Mouse (Mus musculus): ENCODE results near the gene Nup133. TPM values are rescaled to one million over a fixed set of nuclear protein-coding genes. Genes with fewer than 3 reads are reported as not detected.

Gene Nup133
- total RNA-seq, 2 experiments from 2014 or later, result 10.9 to 11.0 TPM

- DNase-seq, result no peak
Measured at GRCm38 (mm10) chr8:123954246-123954645, 5.2 kb upstream of the Nup133 start.

DNA sequence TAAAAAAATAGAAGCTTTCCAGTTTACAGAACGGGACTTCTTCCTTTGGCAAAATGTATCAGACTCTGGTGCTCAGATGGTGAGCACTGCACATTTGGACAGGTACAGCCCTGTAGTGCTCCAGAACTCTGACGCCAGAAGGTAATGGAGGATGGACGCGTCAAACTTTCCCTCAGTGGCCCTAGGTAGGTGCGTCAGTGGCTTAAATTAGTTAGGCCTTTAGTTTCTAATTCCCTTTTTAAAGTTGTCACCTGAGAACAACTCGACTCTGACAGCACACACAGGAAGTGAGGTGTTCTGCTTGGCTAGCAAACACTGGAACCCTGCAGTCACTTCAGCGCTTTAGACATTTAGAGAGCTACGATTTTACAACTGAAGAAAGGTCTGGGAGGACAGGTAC is 4.6 kb upstream of the Nup133 start:
- no peak for DNase-seq

DNA sequence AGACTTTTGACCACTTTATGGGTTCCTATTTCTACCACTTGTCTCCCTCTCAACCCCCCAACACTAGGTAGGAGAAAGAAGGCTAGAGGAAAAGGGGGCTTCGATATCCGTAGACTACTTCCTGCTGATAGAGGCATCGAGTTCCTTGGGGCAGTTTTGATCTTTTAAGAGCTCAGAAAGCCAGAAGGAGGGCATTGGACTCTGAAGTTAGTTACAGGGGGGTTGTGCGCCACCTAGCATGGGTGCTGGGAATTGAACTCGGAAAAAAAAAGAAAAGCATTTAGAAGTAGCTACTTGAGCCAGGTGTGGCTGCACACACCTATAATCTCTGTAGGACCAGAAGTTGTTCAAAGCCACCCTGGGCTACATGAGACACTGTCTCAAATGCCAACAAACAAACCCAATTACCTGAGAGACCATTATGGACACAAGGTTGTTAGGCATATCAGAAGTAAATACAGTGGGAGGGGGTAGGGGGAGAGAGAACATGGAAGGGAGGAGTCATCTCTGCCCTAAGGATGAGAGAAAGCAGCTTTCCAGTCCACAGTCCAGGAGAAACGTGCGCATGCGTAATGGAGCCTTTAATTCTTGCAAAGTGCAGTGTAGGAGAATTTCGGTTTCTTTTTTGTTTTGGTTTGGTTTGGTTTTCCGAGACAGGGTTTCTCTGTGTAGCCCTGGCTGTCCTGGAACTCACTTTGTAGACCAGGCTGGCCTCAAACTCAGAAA is 1.2 kb upstream of the Nup133 start:
- peak; percentile 51 to 75 for DNase-seq

DNA sequence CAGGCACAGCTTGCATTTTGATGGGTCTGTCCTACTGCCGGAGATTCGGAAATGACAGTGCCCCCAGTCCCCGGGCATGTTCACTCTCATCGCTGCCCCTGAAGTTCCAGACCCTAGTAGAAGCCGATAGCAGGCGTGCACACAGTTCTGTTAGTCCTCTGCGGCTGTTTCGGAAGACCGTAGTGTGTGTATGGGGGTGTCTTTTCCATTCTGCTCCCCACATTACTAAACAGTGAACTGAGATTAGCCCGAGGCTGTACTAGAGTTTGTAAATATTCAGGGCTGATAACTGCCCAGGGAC is 571 bp upstream of the Nup133 start:
- DNase-seq, result no peak

DNA sequence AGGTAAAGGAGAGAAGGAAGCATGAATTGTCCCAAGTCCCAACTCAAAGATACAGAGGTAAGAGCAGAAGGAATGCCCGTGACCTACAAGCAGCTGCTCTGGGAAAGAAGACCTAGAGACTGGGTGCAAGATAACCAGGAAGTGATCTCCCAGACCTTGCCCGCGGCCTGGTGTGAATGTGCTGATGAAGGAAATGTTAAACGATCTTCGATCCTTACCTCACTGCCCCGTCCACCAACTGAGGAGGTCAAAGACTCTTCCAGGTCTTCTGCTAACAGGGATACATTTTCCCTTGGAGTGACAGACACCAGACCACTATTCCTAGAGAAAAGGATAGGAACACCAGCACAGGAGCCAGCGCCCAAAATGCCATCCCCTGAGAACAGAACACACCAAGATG is 20.0 kb downstream of the Nup133 start:
- DNase-seq, result no peak

GRCm38 (mm10) chr8:123925671-123926070 is 23.4 kb downstream of the Nup133 start:
- no peak for DNase-seq

- peak; percentile 72 to 87 for DNase-seq
Measured at GRCm38 (mm10) chr8:123924719-123925118, 24.3 kb downstream of the Nup133 start.

- DNase-seq, result no peak
Measured at GRCm38 (mm10) chr8:123914635-123915034, 34.4 kb downstream of the Nup133 start.

DNA sequence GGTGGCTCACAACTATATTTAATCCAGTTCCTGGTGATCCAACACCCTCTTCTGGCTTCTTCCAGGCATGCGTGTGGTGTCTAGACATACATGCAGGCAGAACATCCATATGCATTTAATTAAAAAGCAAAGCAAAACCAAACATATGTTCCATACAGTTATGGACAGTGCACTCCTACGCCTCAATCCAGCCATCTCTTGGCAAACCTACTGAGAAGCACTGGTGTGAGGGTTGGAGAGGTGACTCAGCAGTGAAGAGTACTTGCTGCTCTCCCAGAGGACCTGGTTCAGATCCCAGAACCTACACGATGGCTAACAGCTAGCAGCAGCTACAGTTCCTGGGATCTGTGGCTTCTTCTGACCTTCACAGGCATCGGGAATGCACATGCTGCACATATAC is 36.8 kb downstream of the Nup133 start:
- DNase-seq, result no peak

DNA sequence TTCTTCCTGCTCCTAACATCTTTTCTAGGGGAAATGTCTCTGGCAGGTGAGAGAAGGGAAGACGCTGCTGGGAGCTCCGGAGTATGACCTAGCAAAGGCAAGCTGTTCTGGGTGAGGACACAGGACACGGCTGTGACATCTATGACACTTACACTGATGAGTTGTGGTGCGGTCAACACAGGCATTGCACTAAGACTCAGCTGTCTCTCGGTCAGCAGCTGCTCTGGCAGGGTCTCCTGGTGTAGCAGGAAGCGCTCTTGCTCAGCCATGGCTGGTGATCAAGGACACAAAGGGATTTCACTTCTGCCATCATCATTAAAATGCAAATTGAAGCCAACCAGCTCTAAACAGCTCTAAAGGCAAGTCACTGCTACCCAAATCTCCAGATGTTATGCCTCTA is 41.5 kb downstream of the Nup133 start:
- no peak for DNase-seq

DNA sequence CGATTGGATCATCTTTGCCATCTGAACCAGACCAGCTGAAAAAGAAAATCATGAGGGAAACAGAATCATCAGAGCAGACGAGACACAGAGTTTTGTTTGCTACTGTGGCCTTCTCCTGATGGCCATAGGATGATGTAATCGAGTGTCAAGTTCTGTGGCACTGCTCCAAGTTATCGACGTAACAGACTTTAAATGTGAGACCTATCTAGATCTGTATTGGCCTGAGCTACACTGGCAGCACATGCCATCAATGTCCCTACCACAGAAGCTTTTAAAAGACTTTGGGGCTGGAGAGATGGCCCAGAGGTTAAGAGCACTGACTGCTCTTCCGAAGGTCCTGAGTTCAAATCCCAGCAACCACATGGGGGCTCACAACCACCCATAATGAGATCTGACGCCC is 46.4 kb downstream of the Nup133 start:
- no peak for DNase-seq

DNA sequence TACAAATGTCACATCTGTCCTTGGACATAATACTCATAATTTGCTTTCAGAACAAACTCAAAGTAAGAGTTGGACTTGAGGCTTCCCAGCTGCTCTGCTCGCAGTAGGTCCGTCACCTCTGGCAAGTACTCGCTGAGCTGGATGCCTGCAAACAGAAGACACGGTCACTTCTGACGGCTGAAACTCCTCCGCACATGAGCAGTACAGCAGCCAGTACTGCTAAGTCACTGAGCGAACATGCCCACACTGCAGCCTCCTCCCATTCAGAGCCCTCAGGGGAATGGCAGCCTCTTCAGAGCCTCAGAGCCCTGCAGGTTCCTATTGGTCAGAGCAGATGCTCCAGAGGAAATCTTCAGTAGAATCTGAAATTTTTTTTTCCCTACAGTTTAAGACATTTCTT is 49.7 kb downstream of the Nup133 start:
- no peak for DNase-seq

- no peak for DNase-seq
Measured at GRCm38 (mm10) chr8:123898576-123898975, 50.5 kb downstream of the Nup133 start.

- DNase-seq, result no peak
Measured at GRCm38 (mm10) chr8:123896774-123897173, 52.3 kb downstream of the Nup133 start.

- DNase-seq, result no peak
Measured at GRCm38 (mm10) chr8:123896366-123896761, 52.7 kb downstream of the Nup133 start.

- no peak for DNase-seq
Measured at GRCm38 (mm10) chr8:123895680-123896365, 53.2 kb downstream of the Nup133 start.

GRCm38 (mm10) chr8:123895230-123895629 is 53.8 kb downstream of the Nup133 start:
- no peak for DNase-seq

- DNase-seq, result no peak
Measured at GRCm38 (mm10) chr8:123894502-123895097, 54.5 kb downstream of the Nup133 start, which contains the start of gene Acta1. TSS of gene Acta1 (minus strand) at chr8:123894751.

GRCm38 (mm10) chr8:123893413-123893812 is 55.7 kb downstream of the Nup133 start:
- DNase-seq, result no peak

- no peak for DNase-seq
Measured at GRCm38 (mm10) chr8:123892586-123893155, 56.4 kb downstream of the Nup133 start.

DNA sequence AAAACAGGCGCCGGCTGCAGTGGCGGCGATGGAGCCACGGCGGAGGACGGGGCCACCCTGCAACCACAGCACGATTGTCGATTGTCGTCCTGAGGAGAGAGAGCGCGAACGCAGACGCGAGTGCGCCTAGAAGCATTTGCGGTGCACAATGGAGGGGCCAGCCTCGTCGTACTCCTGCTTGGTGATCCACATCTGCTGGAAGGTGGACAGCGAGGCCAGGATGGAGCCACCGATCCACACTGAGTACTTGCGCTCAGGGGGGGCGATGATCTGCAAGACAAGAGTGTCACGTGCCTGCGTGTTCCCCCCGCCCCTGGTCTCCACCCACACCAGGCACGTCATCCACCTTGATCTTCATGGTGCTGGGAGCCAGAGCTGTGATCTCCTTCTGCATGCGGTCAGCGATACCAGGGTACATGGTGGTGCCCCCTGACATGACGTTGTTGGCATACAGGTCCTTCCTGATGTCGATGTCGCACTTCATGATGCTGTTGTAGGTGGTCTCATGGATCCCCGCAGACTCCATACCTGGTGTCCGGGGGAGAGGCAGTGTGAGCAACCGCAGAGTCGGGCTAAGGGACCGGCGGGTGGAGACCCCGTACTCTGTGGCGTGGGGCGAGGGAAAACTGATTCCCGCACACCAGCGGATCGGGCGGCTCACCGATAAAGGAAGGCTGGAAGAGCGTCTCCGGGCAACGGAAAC is 57.0 kb downstream of the Nup133 start:
- no peak for DNase-seq

DNA sequence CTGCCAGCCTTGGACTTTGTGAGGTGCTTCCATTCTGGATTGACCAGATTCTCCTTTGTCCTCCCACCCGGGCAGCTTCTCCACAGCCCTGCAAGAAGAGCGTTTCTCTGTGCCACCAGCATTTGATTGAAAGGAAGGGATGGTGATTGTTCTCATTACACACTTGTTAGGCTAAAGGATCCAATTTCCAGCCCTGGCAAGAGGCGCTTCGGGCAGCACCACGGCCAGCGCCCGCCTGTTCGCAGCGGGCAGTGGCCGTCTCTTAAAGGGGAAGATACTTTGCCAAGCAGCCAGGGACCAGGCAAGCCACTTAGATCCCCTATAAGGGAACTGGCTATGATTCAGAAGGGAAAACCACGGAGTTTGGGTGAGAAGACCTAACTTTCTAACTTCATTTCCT is 57.8 kb downstream of the Nup133 start:
- DNase-seq, result peak in 1 of 2 experiments; percentile 53

DNA sequence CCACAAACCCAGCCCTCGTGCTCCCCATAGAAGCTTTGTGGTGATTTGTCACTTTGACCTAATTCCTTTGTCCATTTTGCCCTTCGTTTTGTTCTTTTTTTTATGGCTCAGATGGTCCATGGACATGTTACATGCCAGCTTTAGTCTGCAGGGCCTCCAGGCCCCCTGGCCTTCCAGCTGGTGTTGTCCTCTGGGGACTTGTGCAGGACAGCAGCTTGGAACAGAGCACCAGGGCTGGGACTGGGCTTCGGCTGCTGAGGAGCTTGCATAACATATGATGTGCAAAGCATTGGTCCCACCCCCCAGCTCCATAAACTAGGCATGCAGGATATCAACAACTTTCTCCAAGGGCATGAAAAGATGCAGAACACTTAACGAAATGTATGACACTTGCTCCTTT is 59.3 kb downstream of the Nup133 start:
- DNase-seq, result no peak

Measured in heart, adult 18-20 months (tissue).